Mouse (Mus musculus): ENCODE data around the gene Cst12. TPM values are rescaled to one million over a fixed set of nuclear protein-coding genes. Genes with fewer than 3 reads are reported as not detected.

Cst12 gene
- total and polyA plus RNA-seq, 3 experiments: not detected

GRCm38 (mm10) chr2:148743846-148744407, 45.2 kb upstream of the Cst12 start:
- H3K27me3 ChIP-seq (ENCODE audit: control insufficient read depth in 1 of 2, insufficient read depth in 2 of 2, low read length in 2 of 2): no peaks in the 10 kb centered on the region
- no peak overlapping the region for H3K27ac ChIP-seq (ENCODE audit: control insufficient read depth, low read depth, low read length)
- H3K9me3 ChIP-seq (replicated peaks; ENCODE audit: insufficient read depth, low read length): no peaks in the 10 kb centered on the region
- H3K4me1 ChIP-seq (ENCODE audit: control insufficient read depth in 1 of 2, insufficient read depth in 2 of 2, low read length in 2 of 2): no peaks in the 10 kb centered on the region
- H3K4me3 ChIP-seq (ENCODE audit: control insufficient read depth in 1 of 2, insufficient read depth in 1 of 2, low read depth in 2 of 2, low read length in 2 of 2): no peak overlapping the region
- H3K79me2 ChIP-seq (ENCODE audit: control insufficient read depth, insufficient read depth, low read length, poor library complexity): no peaks in the 10 kb centered on the region
- H3K36me3 ChIP-seq (ENCODE audit: control insufficient read depth in 1 of 2, insufficient read depth in 2 of 2, low read length in 2 of 2): no peaks in the 10 kb centered on the region
- TF ChIP-seq ZNF384 (IDR thresholded peaks at IDR 0.05; ENCODE audit: low read depth, low read length) (no peak), UBTF (IDR thresholded peaks at IDR 0.05; ENCODE audit: borderline replicate concordance, insufficient read depth, low read depth, low read length) (no peak), MXI1 (IDR thresholded peaks at IDR 0.05; ENCODE audit: low read depth, low read length) (no peak), MAFK (IDR thresholded peaks at IDR 0.05; ENCODE audit: borderline replicate concordance, low read depth, low read length) (no peak), GABPA (IDR thresholded peaks at IDR 0.05; ENCODE audit: low read depth, low read length) (no peak), ZC3H11A (IDR thresholded peaks at IDR 0.05; ENCODE audit: low read depth, low read length) (no peak), CTCF (IDR thresholded peaks at IDR 0.05 in 2 of 3, conservative IDR thresholded peaks at IDR 0.05 in 1 of 3; ENCODE audit: control insufficient read depth in 1 of 3, insufficient read depth in 1 of 3, low read depth in 2 of 3, low read length in 3 of 3, poor library complexity in 1 of 3, severe bottlenecking in 1 of 3) (no peak), TBP (IDR thresholded peaks at IDR 0.05; ENCODE audit: low read depth, low read length) (no peak), ZKSCAN1 (IDR thresholded peaks at IDR 0.05; ENCODE audit: low read depth, low read length) (no peak), MAX (IDR thresholded peaks at IDR 0.05; ENCODE audit: low read length) (no peak), RCOR1 (IDR thresholded peaks at IDR 0.05; ENCODE audit: low read depth, low read length) (no peak), E2F4 (IDR thresholded peaks at IDR 0.05; ENCODE audit: borderline replicate concordance, low read depth, low read length) (no peak), ZMIZ1 (IDR thresholded peaks at IDR 0.05; ENCODE audit: low read depth, low read length) (no peak)
- H3K9ac ChIP-seq (ENCODE audit: control insufficient read depth, low read depth, low read length, poor library complexity, severe bottlenecking): no peak overlapping the region
- no peak for DNase-seq (ENCODE audit: low read depth, low spot score)

GRCm38 (mm10) chr2:148750058-148750457, 39.1 kb upstream of the Cst12 start, which contains the start of gene Cstl1:
Gene Cstl1, plus strand, starts transcription at chr2:148750358.
- TF ChIP-seq MAX (IDR thresholded peaks at IDR 0.05; ENCODE audit: low read length): no peak
- no peak for TF ChIP-seq RCOR1 (IDR thresholded peaks at IDR 0.05; ENCODE audit: low read depth, low read length)
- no peak for TF ChIP-seq CHD1 (IDR thresholded peaks at IDR 0.05; ENCODE audit: low read depth, low read length)
- no peak for TF ChIP-seq ZMIZ1 (IDR thresholded peaks at IDR 0.05; ENCODE audit: low read depth, low read length)
- DNase-seq (ENCODE audit: low read depth, low spot score): no peak
- H3K27me3 ChIP-seq (ENCODE audit: control insufficient read depth in 1 of 2, insufficient read depth in 2 of 2, low read length in 2 of 2): no peaks in the 10 kb centered on the region

More at GRCm38 (mm10) chr2:148750058-148750457, 39.1 kb upstream of the Cst12 start, which contains the start of gene Cstl1:
- H3K27ac ChIP-seq (ENCODE audit: control insufficient read depth, low read depth, low read length): no peak within 1 kb of the TSS
- no peaks in the 10 kb centered on the region for H3K79me2 ChIP-seq (ENCODE audit: control insufficient read depth, insufficient read depth, low read length, poor library complexity)
- no peaks in the 10 kb centered on the region for H3K4me1 ChIP-seq (ENCODE audit: control insufficient read depth in 1 of 2, insufficient read depth in 2 of 2, low read length in 2 of 2)
- H3K9me3 ChIP-seq (replicated peaks; ENCODE audit: insufficient read depth, low read length): no peaks in the 10 kb centered on the region
- H3K36me3 ChIP-seq (ENCODE audit: control insufficient read depth in 1 of 2, insufficient read depth in 2 of 2, low read length in 2 of 2): no peaks in the 10 kb centered on the region
- no peak within 1 kb of the TSS for H3K4me3 ChIP-seq (ENCODE audit: control insufficient read depth in 1 of 2, insufficient read depth in 1 of 2, low read depth in 2 of 2, low read length in 2 of 2)
- H3K9ac ChIP-seq (ENCODE audit: control insufficient read depth, low read depth, low read length, poor library complexity, severe bottlenecking): no peak within 1 kb of the TSS

Measured in MEL (cell line).